In genomic region chr12:99059491-99059890, GRCm38 (mm10) we compare ENCODE assay signal across 11 mouse cellular contexts.
DNase-seq lines count a peak whose midpoint lies in the region.
"Had no signal": no experiment of that assay in that cellular context is flagged by ENCODE, and none has a peak within 500 bp of the region (broad histone marks: within the 10 kb centered on the region; RNA-seq: fewer than 3 reads in every experiment).

No protein-coding gene starts in this region.

- DNase-seq in adrenal gland, adult 2 months: peak; percentile 44
- no peak for DNase-seq in adrenal gland, adult 8-10 months
- DNase-seq in NIH3T3 (ENCODE audit: low read depth): peak; percentile 74
- peak; percentile 13 for DNase-seq in fibroblast of lung, adult 2 months (ENCODE audit: low read depth)
- no peak for DNase-seq in cerebellum, postnatal 36 days
- no peak for DNase-seq in heart, postnatal 36 days
- DNase-seq: adrenal gland, postnatal 14 days; cerebellum, adult 11-12 months; cerebellum, adult 2 months; cerebellum, adult 9-10 months; cerebellum, postnatal 14 days had no signal

- intact Hi-C loops in heart, postnatal 36 days (cut with DNase I): no loop called here

Comparison
In these comparisons a context has a peak if more than half of its experiments do, and no peak if none do; other contexts are left out.
1. DNase-seq: peak in adrenal gland, adult 2 months (single experiment), NIH3T3 (single experiment) and fibroblast of lung, adult 2 months (single experiment); none in adrenal gland, adult 8-10 months (single experiment), cerebellum, postnatal 36 days (0 of 2) and heart, postnatal 36 days (0 of 2).